Mouse (Mus musculus): ENCODE results near the gene Bax. TPM values are rescaled to one million over a fixed set of nuclear protein-coding genes. Genes with fewer than 3 reads are reported as not detected.
A peak's percentile ranks its signal among the peaks of the same experiment; 100 is the strongest.

Gene Bax
- 18.0 and 28.0 TPM in 2 replicates for total RNA-seq (2017)

GRCm38 (mm10) chr7:45466283-45467089 is at the start of gene Bax:
Gene Bax (minus strand): TSS chr7:45466898.
- peak; percentile 70 to 79 for ATAC-seq (replicated peaks in 1 of 2; ENCODE audit: insufficient read depth in 1 of 2, low FRiP score in 2 of 2, low TSS enrichment in 1 of 2, low read depth in 1 of 2, poor library complexity in 2 of 2, severe bottlenecking in 2 of 2)

GRCm38 (mm10) chr7:45515436-45515835 is 48.7 kb upstream of the Bax start:
- ATAC-seq (replicated peaks in 1 of 2; ENCODE audit: insufficient read depth in 1 of 2, low FRiP score in 2 of 2, low TSS enrichment in 1 of 2, low read depth in 1 of 2, poor library complexity in 2 of 2, severe bottlenecking in 2 of 2) = no peak

GRCm38 (mm10) chr7:45514411-45514810 is 47.7 kb upstream of the Bax start:
- no peak for ATAC-seq (replicated peaks in 1 of 2; ENCODE audit: insufficient read depth in 1 of 2, low FRiP score in 2 of 2, low TSS enrichment in 1 of 2, low read depth in 1 of 2, poor library complexity in 2 of 2, severe bottlenecking in 2 of 2)

- peak; percentile 84 to 93 for ATAC-seq (replicated peaks in 1 of 2; ENCODE audit: insufficient read depth in 1 of 2, low FRiP score in 2 of 2, low TSS enrichment in 1 of 2, low read depth in 1 of 2, poor library complexity in 2 of 2, severe bottlenecking in 2 of 2)
Measured at GRCm38 (mm10) chr7:45509912-45510787, 43.5 kb upstream of the Bax start, which contains the start of gene Nucb1. Gene Nucb1 (minus strand): TSS chr7:45510406.

- ATAC-seq (replicated peaks in 1 of 2; ENCODE audit: insufficient read depth in 1 of 2, low FRiP score in 2 of 2, low TSS enrichment in 1 of 2, low read depth in 1 of 2, poor library complexity in 2 of 2, severe bottlenecking in 2 of 2) = peak in 1 of 2 experiments; percentile 26; a peak in 2 of 4 replicates
Measured at GRCm38 (mm10) chr7:45509181-45509882, 42.6 kb upstream of the Bax start.

- ATAC-seq (replicated peaks in 1 of 2; ENCODE audit: insufficient read depth in 1 of 2, low FRiP score in 2 of 2, low TSS enrichment in 1 of 2, low read depth in 1 of 2, poor library complexity in 2 of 2, severe bottlenecking in 2 of 2) = no peak; a peak in 1 of 4 replicates
Measured at GRCm38 (mm10) chr7:45508561-45508960, 41.9 kb upstream of the Bax start.

GRCm38 (mm10) chr7:45507583-45507982 is 40.9 kb upstream of the Bax start:
- no peak for ATAC-seq (replicated peaks in 1 of 2; ENCODE audit: insufficient read depth in 1 of 2, low FRiP score in 2 of 2, low TSS enrichment in 1 of 2, low read depth in 1 of 2, poor library complexity in 2 of 2, severe bottlenecking in 2 of 2)

GRCm38 (mm10) chr7:45498427-45498826 is 31.7 kb upstream of the Bax start:
- no peak for ATAC-seq (replicated peaks in 1 of 2; ENCODE audit: insufficient read depth in 1 of 2, low FRiP score in 2 of 2, low TSS enrichment in 1 of 2, low read depth in 1 of 2, poor library complexity in 2 of 2, severe bottlenecking in 2 of 2)

- ATAC-seq (replicated peaks in 1 of 2; ENCODE audit: insufficient read depth in 1 of 2, low FRiP score in 2 of 2, low TSS enrichment in 1 of 2, low read depth in 1 of 2, poor library complexity in 2 of 2, severe bottlenecking in 2 of 2) = no peak
Measured at GRCm38 (mm10) chr7:45494548-45494947, 27.9 kb upstream of the Bax start.

- ATAC-seq (replicated peaks in 1 of 2; ENCODE audit: insufficient read depth in 1 of 2, low FRiP score in 2 of 2, low TSS enrichment in 1 of 2, low read depth in 1 of 2, poor library complexity in 2 of 2, severe bottlenecking in 2 of 2) = no peak
Measured at GRCm38 (mm10) chr7:45492951-45493350, 26.3 kb upstream of the Bax start.

GRCm38 (mm10) chr7:45492225-45492844 is 25.6 kb upstream of the Bax start:
- no peak for ATAC-seq (replicated peaks in 1 of 2; ENCODE audit: insufficient read depth in 1 of 2, low FRiP score in 2 of 2, low TSS enrichment in 1 of 2, low read depth in 1 of 2, poor library complexity in 2 of 2, severe bottlenecking in 2 of 2)

GRCm38 (mm10) chr7:45491264-45491663 is 24.6 kb upstream of the Bax start:
- peak in 1 of 2 experiments; percentile 48; a peak in 1 of 4 replicates for ATAC-seq (replicated peaks in 1 of 2; ENCODE audit: insufficient read depth in 1 of 2, low FRiP score in 2 of 2, low TSS enrichment in 1 of 2, low read depth in 1 of 2, poor library complexity in 2 of 2, severe bottlenecking in 2 of 2)

- ATAC-seq (replicated peaks in 1 of 2; ENCODE audit: insufficient read depth in 1 of 2, low FRiP score in 2 of 2, low TSS enrichment in 1 of 2, low read depth in 1 of 2, poor library complexity in 2 of 2, severe bottlenecking in 2 of 2) = no peak
Measured at GRCm38 (mm10) chr7:45490822-45491221, 24.1 kb upstream of the Bax start.

GRCm38 (mm10) chr7:45489578-45489977 is 22.9 kb upstream of the Bax start:
- no peak for ATAC-seq (replicated peaks in 1 of 2; ENCODE audit: insufficient read depth in 1 of 2, low FRiP score in 2 of 2, low TSS enrichment in 1 of 2, low read depth in 1 of 2, poor library complexity in 2 of 2, severe bottlenecking in 2 of 2)

GRCm38 (mm10) chr7:45488293-45489204 is 21.9 kb upstream of the Bax start, which contains the start of gene Dhdh:
Gene Dhdh (minus strand): TSS chr7:45488805.
- ATAC-seq (replicated peaks in 1 of 2; ENCODE audit: insufficient read depth in 1 of 2, low FRiP score in 2 of 2, low TSS enrichment in 1 of 2, low read depth in 1 of 2, poor library complexity in 2 of 2, severe bottlenecking in 2 of 2) = peak; percentile 58 to 80

- 0 out of 4 replicates have a peak, but pooled peaks of 1 of the 2 experiments have one; percentile 2 for ATAC-seq (replicated peaks in 1 of 2; ENCODE audit: insufficient read depth in 1 of 2, low FRiP score in 2 of 2, low TSS enrichment in 1 of 2, low read depth in 1 of 2, poor library complexity in 2 of 2, severe bottlenecking in 2 of 2)
Measured at GRCm38 (mm10) chr7:45487861-45488292, 21.2 kb upstream of the Bax start.

Data from hematopoietic stem cell, adult 5-6 weeks (primary cell).